Mouse (Mus musculus) megakaryocyte progenitor cell, adult 5-6 weeks (primary cell): ENCODE data around the gene Iars. TPM values are rescaled to one million over a fixed set of nuclear protein-coding genes. Genes with fewer than 3 reads are reported as not detected.
A peak's percentile ranks its signal among the peaks of the same experiment; 100 is the strongest.

ENCODE experiments used
- ATAC-seq: replicated peaks from 2 replicates; pipeline ENCODE4 v1.8.0; 2016; ENCODE audit warnings: mild to moderate bottlenecking, moderate TSS enrichment, inconsistent platforms; ENCODE audit not compliant: poor library complexity
- total RNA-seq, 2 experiments: library from RNA; stranded (forward) in 1 of 2; stranded (reverse) in 1 of 2; fragments of 157-497, 149-512 nt in 1 of 2; fragments of 200-1000 nt in 1 of 2; gene quantifications; 2 replicates each; pipeline versions ENCODE4 v1.2.3 to v1.2.4; 2015 to 2017

Iars gene
- total RNA-seq, 2 experiments from 2014 or later, result 73.1 to 83.7 TPM

DNA sequence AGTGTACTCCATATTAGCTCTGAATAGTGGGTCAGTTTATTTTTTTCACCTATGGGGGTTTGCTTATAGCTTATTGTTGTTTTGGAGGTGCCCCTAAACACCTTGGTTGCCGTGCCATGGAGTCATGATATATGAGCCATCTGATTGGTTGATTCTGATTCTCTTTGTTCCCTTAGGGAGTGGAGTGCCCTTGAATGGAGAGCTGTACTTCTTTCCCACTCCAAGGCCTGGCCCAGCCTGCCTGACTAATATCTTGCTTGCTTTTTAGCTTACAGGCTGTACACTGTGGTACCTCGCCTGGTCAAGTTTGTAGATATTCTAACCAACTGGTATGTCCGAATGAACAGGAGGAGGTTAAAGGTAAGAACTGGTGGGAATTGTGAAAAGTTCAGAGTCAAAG lies 37.4 kb downstream of the Iars start:
- no peak for ATAC-seq

GRCm38 (mm10) chr13:49736430-49736829 lies 54.5 kb downstream of the Iars start:
- ATAC-seq, result no peak

DNA sequence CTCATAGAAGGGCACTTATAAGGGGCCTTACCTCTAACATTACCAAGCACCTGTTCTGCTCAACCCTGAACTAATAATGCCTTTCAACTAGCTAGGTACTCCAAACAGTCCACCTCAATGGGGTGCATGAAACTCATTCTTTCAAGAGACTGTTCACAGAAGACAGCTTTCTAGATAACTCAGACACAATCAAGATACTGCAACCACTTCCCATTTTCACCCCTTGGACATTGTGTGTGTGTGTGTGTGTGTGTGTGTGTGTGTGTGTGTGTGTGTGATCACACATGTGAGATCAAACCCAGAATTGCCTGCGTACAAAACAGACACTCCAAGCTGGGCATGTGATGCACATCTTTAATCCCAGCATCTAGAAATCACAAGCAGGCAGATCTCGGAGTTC lies 56.1 kb downstream of the Iars start:
- ATAC-seq, result no peak

GRCm38 (mm10) chr13:49741285-49742040 lies 59.6 kb downstream of the Iars start:
- ATAC-seq, result no peak

DNA sequence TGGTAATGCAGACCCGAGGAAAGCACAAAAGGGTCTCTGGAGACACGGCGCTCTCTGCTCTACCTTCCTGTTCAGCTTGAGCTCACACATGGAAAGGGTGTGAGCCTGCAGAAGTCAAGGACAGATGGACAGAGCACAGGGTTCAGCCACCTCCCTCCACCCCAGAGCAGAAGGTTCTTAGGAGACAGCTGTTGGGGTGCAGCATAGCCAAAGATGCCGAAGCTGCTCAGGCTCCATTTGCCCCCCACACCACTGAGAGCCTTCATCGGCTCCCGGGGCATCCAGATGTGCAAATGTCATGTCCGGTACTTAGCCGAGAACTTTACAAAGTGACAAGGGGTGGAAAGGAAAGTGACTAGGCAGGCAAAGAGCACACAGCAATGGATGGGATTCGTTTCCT lies 74.7 kb downstream of the Iars start:
- no peak for ATAC-seq

DNA sequence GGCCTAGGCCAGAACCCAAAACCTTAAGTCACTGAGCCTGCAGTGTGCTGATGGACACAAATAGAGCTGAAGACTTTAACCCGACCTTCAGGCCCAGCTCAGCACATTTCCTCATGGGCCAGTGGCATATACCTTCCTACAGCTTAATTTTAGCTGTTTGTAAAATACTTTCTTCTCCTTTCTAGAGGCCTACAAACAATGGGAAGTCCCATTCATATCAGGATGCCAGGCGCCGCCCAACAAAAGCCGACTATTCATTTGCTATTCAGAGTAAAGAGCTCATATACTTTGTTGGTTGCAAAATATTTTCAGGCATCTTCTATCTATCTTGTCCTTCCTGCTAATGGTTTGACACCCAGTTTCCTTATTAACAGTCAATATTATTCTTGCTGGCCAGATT lies 76.1 kb downstream of the Iars start:
- no peak for ATAC-seq

GRCm38 (mm10) chr13:49760675-49761074 lies 78.8 kb downstream of the Iars start:
- 0 out of 2 replicates have a peak, but pooled peaks have one; percentile 17 for ATAC-seq

DNA sequence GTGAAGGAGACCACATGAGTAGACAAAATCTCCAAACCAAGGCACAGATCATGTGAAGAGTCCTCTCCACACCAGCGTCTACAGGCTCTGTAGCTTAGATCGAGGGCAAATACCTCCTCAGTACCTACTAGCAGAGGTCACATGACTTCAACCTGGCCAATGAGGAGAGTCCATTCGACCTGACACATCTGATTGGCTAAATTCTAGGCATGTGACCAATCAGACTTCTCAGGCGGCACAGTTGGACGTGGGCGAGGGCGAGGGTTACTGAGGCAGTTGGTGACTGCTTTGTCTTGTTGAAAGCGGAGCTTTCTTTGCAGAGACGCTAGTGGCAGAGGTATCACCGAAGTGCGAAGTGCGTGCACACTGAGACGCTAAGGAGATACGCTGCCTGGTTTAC lies 80.3 kb downstream of the Iars start:
- ATAC-seq, result no peak

DNA sequence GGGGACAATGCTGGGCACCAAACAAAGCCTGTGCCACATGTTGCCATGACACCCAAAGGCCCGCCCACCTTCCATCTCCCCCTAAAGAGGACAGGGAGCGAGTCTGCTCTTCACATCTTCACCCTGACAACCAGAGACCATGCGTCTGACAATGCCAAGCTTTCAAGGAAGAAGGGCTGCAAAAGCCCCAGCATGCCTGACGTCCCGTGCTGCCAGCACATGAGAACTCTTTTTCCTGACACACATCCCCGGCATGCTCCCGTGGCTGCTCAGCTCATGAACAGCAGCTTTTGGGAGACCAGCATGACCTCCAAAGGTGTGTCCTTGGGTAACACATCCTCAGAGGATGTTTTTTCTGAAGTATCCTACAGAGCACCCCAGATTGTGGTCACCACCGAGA lies 83.4 kb downstream of the Iars start:
- no peak for ATAC-seq

- ATAC-seq, result no peak
Measured at GRCm38 (mm10) chr13:49766269-49766668, 84.4 kb downstream of the Iars start.

- ATAC-seq, result peak; percentile 39
Measured at GRCm38 (mm10) chr13:49768048-49768447, 86.1 kb downstream of the Iars start.

- ATAC-seq, result no peak
Measured at GRCm38 (mm10) chr13:49769111-49769510, 87.2 kb downstream of the Iars start.

GRCm38 (mm10) chr13:49771536-49771935 lies 89.6 kb downstream of the Iars start:
- ATAC-seq, result peak; percentile 58

Other genes with a start within 250 kb of the Iars start
- 1.3 and 1.7 TPM in 2 replicates for gene Tes3-ps, start 188.8 kb upstream of the Iars start, total RNA-seq (2015)
- 1.9 and 3.1 TPM in 2 replicates for gene Tes3-ps, start 188.8 kb upstream of the Iars start, total RNA-seq (2017)
- not detected in 2 replicates for gene Ecm2, start 177.3 kb upstream of the Iars start, total RNA-seq (2015)
- 0.10 and 0.17 TPM in 2 replicates for gene Ecm2, start 177.3 kb upstream of the Iars start, total RNA-seq (2017)
- gene Aspn, start 137.7 kb upstream of the Iars start, total RNA-seq (2015), result not detected in 2 replicates
- not detected in 2 replicates for gene Aspn, start 137.7 kb upstream of the Iars start, total RNA-seq (2017)
- gene Omd, start 99.6 kb upstream of the Iars start, total RNA-seq (2015), result not detected in 2 replicates
- 0.04 TPM in 1 of 2 replicates, not detected in the other for gene Omd, start 99.6 kb upstream of the Iars start, total RNA-seq (2017)
- gene Ogn, start 74.1 kb upstream of the Iars start, total RNA-seq (2015), result not detected in 2 replicates
- 0.27 TPM in 1 of 2 replicates, not detected in the other for gene Ogn, start 74.1 kb upstream of the Iars start, total RNA-seq (2017)
- 37.1 and 38.1 TPM in 2 replicates for gene Cenpp, start 29.3 kb upstream of the Iars start, total RNA-seq (2015)
- 47.6 and 53.9 TPM in 2 replicates for gene Cenpp, start 29.3 kb upstream of the Iars start, total RNA-seq (2017)
- gene Nol8, start 29.0 kb upstream of the Iars start, total RNA-seq (2015), result 52.3 and 61.5 TPM in 2 replicates
- 39.9 and 60.8 TPM in 2 replicates for gene Nol8, start 29.0 kb upstream of the Iars start, total RNA-seq (2017)
- gene Gm30302, start 116.9 kb downstream of the Iars start, total RNA-seq (2015), result not detected in 2 replicates
- not detected in 2 replicates for gene Gm30302, start 116.9 kb downstream of the Iars start, total RNA-seq (2017)